Mouse (Mus musculus) midbrain, postnatal 0 days (tissue): ENCODE results near the gene Zfp426. TPM values are rescaled to one million over a fixed set of nuclear protein-coding genes. Genes with fewer than 3 reads are reported as not detected.

Source experiments
- ATAC-seq: fragments of 200-750 bp; cut with Nextera tagmentation; 2 replicates; pipeline ENCODE4 v1.8.0; 2017; ENCODE audit warnings: moderate number of reproducible peaks, mild to moderate bottlenecking, moderate TSS enrichment, moderate library complexity; ENCODE audit not compliant: low FRiP score
- DNase-seq: peaks from one replicate; pipeline ENCODE4 v3.0.0-alpha.2; 2015; ENCODE audit warnings: low spot score
- H3K27ac ChIP-seq: fragments of 300-500 bp; sonication (generic); 2 replicates; pipeline ENCODE4 v1.5.1; 2014; ENCODE audit warnings: low read depth, mild to moderate bottlenecking, low read length, mixed read lengths
- H3K27me3 ChIP-seq: fragments of 300-500 bp; sonication (generic); 2 replicates; pipeline ENCODE4 v1.6.1; 2014; ENCODE audit warnings: low read length, control low read depth, mixed read lengths; ENCODE audit not compliant: insufficient read depth
- H3K36me3 ChIP-seq: fragments of 300-500 bp; sonication (generic); 2 replicates; pipeline ENCODE4 v1.6.1; 2014; ENCODE audit warnings: low read length, control low read depth, mixed read lengths; ENCODE audit not compliant: insufficient read depth
- H3K4me1 ChIP-seq: fragments of 300-500 bp; sonication (generic); 2 replicates; pipeline ENCODE4 v1.6.1; 2014; ENCODE audit warnings: mild to moderate bottlenecking, control low read depth, antibody characterized with exemption, low read length, mixed read lengths; ENCODE audit not compliant: insufficient read depth
- H3K4me2 ChIP-seq: fragments of 300-500 bp; sonication (generic); 2 replicates; pipeline ENCODE4 v1.6.1; 2014; ENCODE audit warnings: low read depth, mild to moderate bottlenecking, low read length, mixed read lengths; ENCODE audit not compliant: poor library complexity, severe bottlenecking
- H3K4me3 ChIP-seq: fragments of 300-500 bp; sonication (generic); 2 replicates; pipeline ENCODE4 v1.5.1; 2014; ENCODE audit warnings: low read depth, mild to moderate bottlenecking, low read length, moderate library complexity
- H3K9ac ChIP-seq: fragments of 300-500 bp; sonication (generic); replicated peaks from 2 replicates; pipeline ENCODE4 v1.6.1; 2014; ENCODE audit warnings: mild to moderate bottlenecking, low read length, moderate library complexity, mixed read lengths; ENCODE audit not compliant: poor library complexity, severe bottlenecking
- H3K9me3 ChIP-seq: fragments of 300-500 bp; sonication (generic); 2 replicates; pipeline ENCODE4 v1.6.1; 2016; ENCODE audit warnings: low read length, control low read depth
- CTCF ChIP-seq: IDR thresholded peaks from 2 replicates; pipeline ENCODE4 v1.5.1; 2016; ENCODE audit warnings: antibody characterized with exemption, mild to moderate bottlenecking
- WGBS: fragments of 180-500 bp; shearing (Covaris S2); extraction: QIAGEN DNeasy Blood & Tissue Kit; methylation state at CpG from one replicate; pipeline ENCODE4 v1.1.7; 2014; 5-methylcytosine and 5-hydroxymethylcytosine counted together
- polyA plus RNA-seq: library from polyadenylated mRNA; unstranded; fragments of >200 nt; fragmentation: Nextera tagmentation; extraction: Ambion mirVana; gene quantifications from 2 replicates; pipeline ENCODE4 v1.2.1, GENCODE M21; 2015
- total RNA-seq: library from RNA; depleted of rRNA; stranded (reverse); fragments of >200 nt; gene quantifications from 2 replicates; pipeline ENCODE4 v1.2.3, GENCODE M21; 2014

Zfp426 gene
- total and polyA plus RNA-seq, 2 experiments from 2014 or later, result 20.8 to 33.5 TPM

- Histone ChIP-seq H3K27me3 (no peaks in the 10 kb centered on the region), H3K4me1 (no peaks in the 10 kb centered on the region), H3K4me3 (no peak overlapping the region), H3K9me3 (no peaks in the 10 kb centered on the region), H3K9ac (no peak overlapping the region), H3K27ac (no peak overlapping the region), H3K4me2 (no peak overlapping the region), H3K36me3 (peaks cover 29% of the 10 kb centered on the region)
- ATAC-seq (no peak), DNase-seq (no peak)
- TF ChIP-seq CTCF, result no peak
- WGBS, result 62% methylated on average over 3 of the region's 3 CpGs
Measured at GRCm38 (mm10) chr9:20509676-20510075, 17.1 kb upstream of the Zfp426 start.

DNA sequence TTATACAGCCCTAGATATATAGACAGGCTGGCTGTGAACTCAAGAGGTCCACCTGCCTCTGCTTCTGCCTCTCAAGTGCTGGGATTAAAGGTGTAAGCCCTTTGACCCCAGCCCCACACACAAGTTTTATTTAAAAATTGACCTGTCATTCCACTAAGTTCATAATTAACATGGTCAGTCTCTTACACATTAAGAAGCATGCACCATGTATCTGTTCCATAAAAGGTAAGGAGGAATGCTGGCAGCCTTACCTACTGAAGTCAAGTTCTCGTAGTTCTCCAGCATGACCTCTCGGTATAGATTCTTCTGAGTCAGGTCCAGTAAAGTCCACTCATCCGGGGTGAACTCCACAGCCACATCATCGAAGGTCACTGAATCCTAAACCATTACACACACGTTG lies 12.3 kb upstream of the Zfp426 start:
- peaks cover 51% of the 10 kb centered on the region for H3K36me3 ChIP-seq

GRCm38 (mm10) chr9:20493281-20493680 lies 735 bp upstream of the Zfp426 start:
- peak; percentile 25; the same call in 1 of the 2 replicates for ATAC-seq
- peak overlapping the region; percentile 98 for H3K27ac ChIP-seq
- peaks cover 4% of the 10 kb centered on the region; the same call in 1 of the 2 replicates for H3K4me1 ChIP-seq
- DNase-seq, result peak; percentile 54
- peak overlapping the region; percentile 91 for H3K9ac ChIP-seq
- peaks cover 13% of the 10 kb centered on the region for H3K36me3 ChIP-seq
- no peaks in the 10 kb centered on the region for H3K27me3 ChIP-seq
- H3K9me3 ChIP-seq, result no peaks in the 10 kb centered on the region
- 5% methylated on average over 9 of the region's 9 CpGs for WGBS
- peak; percentile 53 for TF ChIP-seq CTCF
- H3K4me2 ChIP-seq, result peak overlapping the region; percentile 70
- H3K4me3 ChIP-seq, result peak overlapping the region; percentile 82

More for the DNA sequence above, 12.3 kb upstream of the Zfp426 start:
- no peaks in the 10 kb centered on the region for H3K9me3 ChIP-seq
- no peak overlapping the region for H3K9ac ChIP-seq
- DNase-seq (no peak), ATAC-seq (no peak)
- no peak overlapping the region for H3K4me2 ChIP-seq
- H3K4me1 ChIP-seq, result no peaks in the 10 kb centered on the region
- H3K4me3 ChIP-seq, result no peak overlapping the region
- no peak overlapping the region for H3K27ac ChIP-seq
- 94% methylated on average over 5 of the region's 5 CpGs for WGBS
- no peak for TF ChIP-seq CTCF
- no peaks in the 10 kb centered on the region for H3K27me3 ChIP-seq

DNA sequence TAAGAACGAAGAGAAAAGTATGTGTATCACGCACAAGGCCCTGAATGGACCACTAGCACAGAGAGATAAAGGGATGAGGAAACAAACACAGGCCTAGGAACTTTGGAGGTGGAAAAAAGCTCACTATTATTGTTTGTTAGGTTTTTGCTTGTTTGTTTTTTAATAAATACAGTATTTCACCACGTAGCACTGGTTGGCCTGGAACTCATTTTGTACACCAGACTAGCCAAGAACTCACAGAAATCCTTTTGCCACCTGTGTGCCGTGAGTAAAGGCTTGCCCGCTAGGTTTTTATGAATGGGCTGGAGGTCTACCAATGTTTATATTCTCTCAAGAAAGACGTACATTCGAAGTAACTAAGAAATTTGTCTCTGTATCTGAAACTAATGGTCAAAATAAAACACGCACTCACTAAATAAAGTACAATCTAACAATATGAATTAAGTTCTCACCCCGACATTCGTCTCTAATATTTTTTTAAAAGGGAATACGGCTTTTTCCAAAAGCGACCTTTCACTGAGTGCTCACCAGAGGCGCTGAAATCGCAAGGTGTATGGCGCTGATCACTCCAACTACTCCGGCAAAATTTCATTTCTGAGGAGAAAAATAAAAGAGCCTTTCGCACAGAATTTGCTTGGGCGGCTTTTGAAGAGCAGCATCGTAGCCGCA lies 554 bp downstream of the Zfp426 start:
- H3K36me3 ChIP-seq, result peaks cover 8% of the 10 kb centered on the region
- peak overlapping the region; percentile 98 for H3K27ac ChIP-seq
- 11% methylated on average over 20 of the region's 20 CpGs for WGBS
- peak overlapping the region; percentile 70 for H3K4me2 ChIP-seq
- DNase-seq (peak; percentile 8), ATAC-seq (no peak)
- peak overlapping the region; percentile 91 for H3K9ac ChIP-seq
- peak overlapping the region; percentile 82 for H3K4me3 ChIP-seq
- no peak for TF ChIP-seq CTCF
- peaks cover 4% of the 10 kb centered on the region; the same call in 1 of the 2 replicates for H3K4me1 ChIP-seq
- no peaks in the 10 kb centered on the region for H3K9me3 ChIP-seq
- H3K27me3 ChIP-seq, result no peaks in the 10 kb centered on the region

- DNase-seq (no peak), ATAC-seq (no peak)
- no peaks in the 10 kb centered on the region for H3K27me3 ChIP-seq
- no peak overlapping the region for H3K4me3 ChIP-seq
- H3K4me2 ChIP-seq, result no peak overlapping the region
- no peaks in the 10 kb centered on the region for H3K9me3 ChIP-seq
- 96% methylated on average over 5 of the region's 5 CpGs for WGBS
- TF ChIP-seq CTCF, result no peak
- H3K36me3 ChIP-seq, result peaks cover 12% of the 10 kb centered on the region; the same call in 1 of the 2 replicates
- peaks cover 4% of the 10 kb centered on the region; the same call in 1 of the 2 replicates for H3K4me1 ChIP-seq
- no peak overlapping the region for H3K27ac ChIP-seq
- H3K9ac ChIP-seq, result no peak overlapping the region
Measured at GRCm38 (mm10) chr9:20489536-20489935, 3.0 kb downstream of the Zfp426 start.

DNA sequence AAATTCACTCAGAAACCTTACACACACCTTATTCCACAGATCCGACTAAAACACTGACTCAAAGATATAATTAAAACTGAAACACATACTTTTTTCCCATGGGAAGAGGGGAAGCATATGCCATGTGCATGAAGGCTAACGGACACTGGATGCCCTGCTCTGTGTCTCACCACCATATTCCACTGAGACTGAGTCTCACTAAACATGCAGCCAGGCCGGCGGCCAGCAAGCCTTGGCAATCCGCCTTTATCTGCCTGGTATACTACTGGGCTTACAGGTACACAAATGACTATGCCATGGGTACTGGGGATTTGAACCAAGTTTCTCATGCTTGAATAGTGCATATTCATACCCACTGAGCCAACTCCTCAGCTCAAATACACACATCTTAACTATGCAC lies 13.2 kb downstream of the Zfp426 start:
- H3K9ac ChIP-seq, result no peak overlapping the region
- no peak overlapping the region for H3K27ac ChIP-seq
- peaks cover 37% of the 10 kb centered on the region for H3K36me3 ChIP-seq
- H3K4me3 ChIP-seq, result no peak overlapping the region
- no peaks in the 10 kb centered on the region for H3K9me3 ChIP-seq
- no peaks in the 10 kb centered on the region for H3K4me1 ChIP-seq
- ATAC-seq, result no peak
- DNase-seq, result no peak
- no peaks in the 10 kb centered on the region for H3K27me3 ChIP-seq
- H3K4me2 ChIP-seq, result no peak overlapping the region
- WGBS, result 76% methylated on average over 5 of the region's 5 CpGs
- no peak for TF ChIP-seq CTCF
